Mouse (Mus musculus): ENCODE measurements at regions not wholly inside any gene's neighbourhood (a gene's known extent, or its start where the extent isn't known, plus 50 kb on each side); places are given as distances from the start of the nearest gene placed in this dataset.

- DNase-seq (no peak), ATAC-seq (ENCODE audit: low read depth) (no peak)
- no peaks in the 10 kb centered on the region for H3K4me1 ChIP-seq (replicated peaks)
- H3K27ac ChIP-seq, result no peak overlapping the region
- WGBS (ENCODE audit: insufficient replicate concordance), result 32% methylated on average over 9 of the region's 9 CpGs
- H3K36me3 ChIP-seq, result no peaks in the 10 kb centered on the region
- no peak overlapping the region for H3K4me3 ChIP-seq (replicated peaks)
- H3K9me3 ChIP-seq (replicated peaks), result no peaks in the 10 kb centered on the region
- H3K9ac ChIP-seq, result no peak overlapping the region
- H3K27me3 ChIP-seq, result no peaks in the 10 kb centered on the region
- H3K4me2 ChIP-seq, result no peak overlapping the region
Observed at GRCm38 (mm10) chr10:91297792-91298460, 116.8 kb upstream of the Tmpo start.

GRCm38 (mm10) chr10:91295345-91295744 is 114.2 kb upstream of the Tmpo start:
- no peak overlapping the region for H3K4me2 ChIP-seq
- H3K4me3 ChIP-seq (replicated peaks), result no peak overlapping the region
- ATAC-seq (ENCODE audit: low read depth) (no peak), DNase-seq (no peak)
- H3K27ac ChIP-seq, result no peak overlapping the region
- H3K4me1 ChIP-seq (replicated peaks), result no peaks in the 10 kb centered on the region
- H3K27me3 ChIP-seq, result no peaks in the 10 kb centered on the region
- 66% methylated on average over 8 of the region's 8 CpGs for WGBS (ENCODE audit: insufficient replicate concordance)
- H3K9ac ChIP-seq, result no peak overlapping the region
- H3K9me3 ChIP-seq (replicated peaks), result no peaks in the 10 kb centered on the region
- no peaks in the 10 kb centered on the region for H3K36me3 ChIP-seq

DNA sequence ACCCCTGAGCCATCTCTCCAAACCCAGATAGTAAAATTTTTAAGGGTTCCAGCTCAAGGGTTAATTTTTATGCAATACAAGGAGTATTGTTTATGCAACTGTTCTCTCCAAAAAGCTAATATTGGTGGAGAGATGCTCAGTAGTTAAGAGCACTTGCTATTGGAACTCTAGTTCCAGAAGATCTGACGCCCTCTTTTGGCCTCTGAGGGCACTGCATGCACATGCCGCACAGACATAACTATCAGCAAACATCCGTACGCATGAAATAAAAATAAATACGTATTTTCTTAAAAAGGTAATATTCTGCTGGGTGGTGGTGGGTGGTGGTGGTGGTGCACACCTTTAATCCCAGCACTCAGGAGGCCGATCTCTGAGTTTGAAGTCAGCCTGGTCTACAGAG is 112.1 kb upstream of the Tmpo start:
- Histone ChIP-seq H3K4me1 (replicated peaks) (no peaks in the 10 kb centered on the region), H3K27me3 (no peaks in the 10 kb centered on the region), H3K36me3 (no peaks in the 10 kb centered on the region), H3K27ac (no peak overlapping the region), H3K4me3 (replicated peaks) (no peak overlapping the region), H3K9ac (no peak overlapping the region), H3K4me2 (no peak overlapping the region), H3K9me3 (replicated peaks) (no peaks in the 10 kb centered on the region)
- DNase-seq, result no peak
- ATAC-seq (ENCODE audit: low read depth), result no peak
- 72% methylated on average over 6 of the region's 6 CpGs for WGBS (ENCODE audit: insufficient replicate concordance)

DNA sequence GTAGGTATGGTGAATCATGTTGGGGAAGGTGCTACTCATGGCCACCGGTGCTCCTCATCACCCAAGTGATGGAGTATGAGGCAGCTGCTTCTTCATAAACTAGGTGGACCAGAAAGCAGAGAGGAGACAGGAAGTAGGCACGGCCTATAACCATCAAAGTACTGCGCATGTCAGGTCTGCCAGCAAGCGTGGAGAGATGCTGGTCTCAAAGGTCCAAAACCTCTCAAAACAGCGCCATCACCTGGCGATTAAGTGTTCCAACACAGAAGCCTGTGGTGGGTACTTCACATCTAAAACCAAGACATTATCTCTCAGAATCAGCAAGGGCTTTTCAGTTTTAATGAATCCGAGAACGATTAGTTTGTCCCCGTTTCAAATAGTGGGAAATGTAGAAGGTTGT is 103.1 kb upstream of the Tmpo start:
- Histone ChIP-seq H3K27ac (no peak overlapping the region), H3K4me2 (no peak overlapping the region), H3K4me3 (replicated peaks) (no peak overlapping the region), H3K36me3 (no peaks in the 10 kb centered on the region), H3K9ac (no peak overlapping the region), H3K4me1 (replicated peaks) (no peaks in the 10 kb centered on the region), H3K27me3 (no peaks in the 10 kb centered on the region), H3K9me3 (replicated peaks) (no peaks in the 10 kb centered on the region)
- ATAC-seq (ENCODE audit: low read depth) (no peak), DNase-seq (no peak)
- 75% methylated on average over 9 of the region's 9 CpGs for WGBS (ENCODE audit: insufficient replicate concordance)

- no peaks in the 10 kb centered on the region for H3K27me3 ChIP-seq
- H3K4me1 ChIP-seq (replicated peaks), result peaks cover 12% of the 10 kb centered on the region
- DNase-seq (peak; percentile 61), ATAC-seq (ENCODE audit: low read depth) (peak; percentile 55)
- 7% methylated on average over 14 of the region's 14 CpGs for WGBS (ENCODE audit: insufficient replicate concordance)
- no peaks in the 10 kb centered on the region for H3K36me3 ChIP-seq
- H3K9me3 ChIP-seq (replicated peaks), result no peaks in the 10 kb centered on the region
- no peak overlapping the region for H3K9ac ChIP-seq
- peak overlapping the region; percentile 40 for H3K4me3 ChIP-seq (replicated peaks)
- peak overlapping the region; percentile 67 for H3K4me2 ChIP-seq
- H3K27ac ChIP-seq, result no peak overlapping the region; the same call in 1 of the 2 replicates
Observed at GRCm38 (mm10) chr10:91270955-91271741, 90.0 kb upstream of the Tmpo start.

DNA sequence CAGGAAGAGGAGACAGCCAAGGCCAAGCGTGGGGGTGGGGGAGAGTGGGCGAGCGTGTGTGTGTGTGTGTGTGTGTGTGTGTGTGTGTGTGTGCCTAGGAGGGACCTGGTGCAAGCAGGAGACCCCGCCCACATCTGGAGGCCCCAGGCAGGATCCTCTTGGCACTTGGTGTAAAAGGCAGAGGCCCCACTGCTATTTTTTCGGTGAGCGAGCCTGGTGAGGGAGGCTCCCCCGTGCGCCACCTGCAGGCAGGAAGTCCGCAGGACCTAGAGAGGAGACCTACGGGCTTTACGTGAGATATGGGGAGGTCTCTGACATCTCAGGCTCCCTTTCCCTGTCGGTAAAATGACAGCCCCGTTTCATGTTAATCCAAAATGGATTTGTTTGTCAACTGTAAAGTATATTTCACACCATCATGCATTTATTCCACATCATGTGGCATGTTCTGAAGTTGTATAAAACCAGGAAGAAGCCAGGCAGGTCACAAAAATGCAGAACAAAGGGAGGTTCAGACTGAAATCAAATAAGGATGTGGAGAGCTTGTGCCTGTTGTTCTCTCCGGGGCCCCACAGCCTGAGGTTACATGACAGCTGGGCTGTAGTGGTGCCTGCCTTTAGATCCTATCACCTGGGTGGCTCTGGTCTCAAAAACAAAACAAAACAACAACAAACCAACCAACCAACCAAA is 89.3 kb upstream of the Tmpo start:
- Histone ChIP-seq H3K27ac (no peak overlapping the region; the same call in 1 of the 2 replicates), H3K36me3 (no peaks in the 10 kb centered on the region), H3K9ac (no peak overlapping the region), H3K4me2 (peak overlapping the region; percentile 67), H3K4me3 (replicated peaks) (peak overlapping the region; percentile 40), H3K4me1 (replicated peaks) (peaks cover 12% of the 10 kb centered on the region), H3K9me3 (replicated peaks) (no peaks in the 10 kb centered on the region), H3K27me3 (no peaks in the 10 kb centered on the region)
- peak; percentile 69 for DNase-seq
- 6% methylated on average over 14 of the region's 14 CpGs for WGBS (ENCODE audit: insufficient replicate concordance)
- ATAC-seq (ENCODE audit: low read depth), result peak; percentile 86

- no peak overlapping the region for H3K27ac ChIP-seq
- H3K9me3 ChIP-seq (replicated peaks), result no peaks in the 10 kb centered on the region
- no peak overlapping the region for H3K4me3 ChIP-seq (replicated peaks)
- H3K9ac ChIP-seq, result no peak overlapping the region
- no peaks in the 10 kb centered on the region for H3K36me3 ChIP-seq
- DNase-seq, result no peak
- H3K4me2 ChIP-seq, result no peak overlapping the region
- H3K4me1 ChIP-seq (replicated peaks), result peaks cover 12% of the 10 kb centered on the region
- 83% methylated on average over 6 of the region's 6 CpGs for WGBS (ENCODE audit: insufficient replicate concordance)
- no peaks in the 10 kb centered on the region for H3K27me3 ChIP-seq
- no peak for ATAC-seq (ENCODE audit: low read depth)
Observed at GRCm38 (mm10) chr10:91267886-91268285, 86.8 kb upstream of the Tmpo start.

- 80% methylated on average over 10 of the region's 10 CpGs for WGBS (ENCODE audit: insufficient replicate concordance)
- Histone ChIP-seq H3K27me3 (no peaks in the 10 kb centered on the region), H3K4me3 (replicated peaks) (no peak overlapping the region), H3K27ac (no peak overlapping the region), H3K9ac (no peak overlapping the region), H3K9me3 (replicated peaks) (no peaks in the 10 kb centered on the region), H3K4me1 (replicated peaks) (no peaks in the 10 kb centered on the region), H3K36me3 (no peaks in the 10 kb centered on the region), H3K4me2 (no peak overlapping the region)
- ATAC-seq (ENCODE audit: low read depth) (no peak), DNase-seq (no peak)
Observed at GRCm38 (mm10) chr10:91260416-91260815, 79.3 kb upstream of the Tmpo start.

- Histone ChIP-seq H3K4me1 (replicated peaks) (no peaks in the 10 kb centered on the region), H3K4me3 (replicated peaks) (no peak overlapping the region), H3K27ac (no peak overlapping the region), H3K36me3 (no peaks in the 10 kb centered on the region), H3K9me3 (replicated peaks) (no peaks in the 10 kb centered on the region), H3K27me3 (no peaks in the 10 kb centered on the region), H3K4me2 (0 out of 2 replicates have a peak overlapping the region, but pooled peaks have one; percentile 10), H3K9ac (no peak overlapping the region)
- 59% methylated on average over 18 of the region's 18 CpGs for WGBS (ENCODE audit: insufficient replicate concordance)
- DNase-seq (no peak), ATAC-seq (ENCODE audit: low read depth) (no peak)
Observed at GRCm38 (mm10) chr10:91249681-91250195, 68.6 kb upstream of the Tmpo start.

- no peaks in the 10 kb centered on the region for H3K9me3 ChIP-seq (replicated peaks)
- H3K9ac ChIP-seq, result no peak overlapping the region
- no peaks in the 10 kb centered on the region for H3K4me1 ChIP-seq (replicated peaks)
- H3K27ac ChIP-seq, result no peak overlapping the region
- H3K36me3 ChIP-seq, result no peaks in the 10 kb centered on the region
- WGBS (ENCODE audit: insufficient replicate concordance), result 72% methylated on average over 3 of the region's 3 CpGs
- no peak overlapping the region for H3K4me3 ChIP-seq (replicated peaks)
- no peak for ATAC-seq (ENCODE audit: low read depth)
- H3K27me3 ChIP-seq, result no peaks in the 10 kb centered on the region
- no peak overlapping the region for H3K4me2 ChIP-seq
- no peak for DNase-seq
Observed at GRCm38 (mm10) chr10:91244297-91244696, 63.2 kb upstream of the Tmpo start.

- Histone ChIP-seq H3K9me3 (replicated peaks) (no peaks in the 10 kb centered on the region), H3K27me3 (no peaks in the 10 kb centered on the region), H3K36me3 (no peaks in the 10 kb centered on the region), H3K27ac (no peak overlapping the region), H3K4me1 (replicated peaks) (no peaks in the 10 kb centered on the region), H3K9ac (no peak overlapping the region), H3K4me3 (replicated peaks) (no peak overlapping the region), H3K4me2 (no peak overlapping the region)
- peak; percentile 41; the same call in 1 of the 2 replicates for ATAC-seq (ENCODE audit: low read depth)
- WGBS (ENCODE audit: insufficient replicate concordance), result 37% methylated on average over 5 of the region's 5 CpGs
- no peak for DNase-seq
Observed at GRCm38 (mm10) chr10:91242491-91243046, 61.5 kb upstream of the Tmpo start.

Data from liver, embryonic 13.5 days (tissue).